Mouse (Mus musculus): Measurements from ENCODE around the gene Gm49395.

DNA sequence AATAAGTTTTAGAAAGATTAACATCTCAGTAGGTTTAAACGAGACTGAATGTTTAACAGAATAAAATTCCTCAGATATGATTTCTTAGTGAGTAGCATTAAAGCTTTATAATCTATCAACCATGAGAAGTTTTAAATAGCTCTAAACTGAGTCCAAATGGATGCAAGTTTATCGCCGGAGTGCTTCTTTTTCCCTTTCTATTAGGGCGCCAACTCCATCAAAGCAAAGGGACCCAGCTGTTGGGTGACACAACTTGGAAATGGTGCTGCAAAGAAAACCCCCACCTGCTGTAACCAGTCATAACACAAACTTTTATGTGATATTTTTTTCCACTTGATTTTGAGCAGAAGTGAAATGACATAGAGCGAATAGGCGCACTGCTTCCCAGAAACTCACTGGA lies 29.3 kb downstream of the Gm49395 start:
- TF ChIP-seq POLR2A (IDR thresholded peaks at IDR 0.05; ENCODE audit: low read depth, low read length) (no peak), CTCF (IDR thresholded peaks at IDR 0.05; ENCODE audit: borderline replicate concordance, insufficient read depth, low read length) (no peak)

Measured in embryonic fibroblast, embryonic 13.5 days (primary cell).